Mouse (Mus musculus): Measurements from ENCODE around the gene Ric8a. TPM values are rescaled to one million over a fixed set of nuclear protein-coding genes. Genes with fewer than 3 reads are reported as not detected.

Gene Ric8a
- total RNA-seq (2021): 10 to 100 TPM; 27.0 to 29.8 TPM

GRCm38 (mm10) chr7:140856785-140857549, at the start of gene Ric8a:
Ric8a (plus strand) TSS chr7:140856957.
- intact Hi-C loops (cut with DNase I): loop anchor here (1.0 to 5.0 kb wide), 4 partner anchors 24 to 335 kb away; partner anchors contain the start of genes Hras, Ifitm5, Lrrc56 and Psmd13
- DNase-seq: peak; percentile 93 to 94

DNA sequence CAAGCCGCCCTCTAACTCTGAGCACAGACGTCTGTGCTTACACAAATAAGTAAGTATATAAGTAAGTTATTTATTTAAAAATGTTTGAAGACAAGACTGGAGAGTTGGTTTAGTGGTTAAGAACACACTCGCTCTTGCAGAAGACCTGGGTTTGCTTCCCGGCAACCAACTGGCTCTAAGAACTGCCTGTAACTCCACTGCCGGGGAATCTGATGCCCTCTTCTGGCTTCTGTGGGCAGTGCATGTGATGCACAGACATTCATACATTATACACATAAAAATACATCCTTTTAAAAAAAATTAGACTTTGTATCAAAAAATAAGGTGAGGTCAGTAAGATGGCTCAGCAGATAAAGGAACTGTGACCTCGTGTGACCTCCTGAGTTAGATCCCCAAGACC, 46.3 kb upstream of the Ric8a start:
- intact Hi-C loops (cut with DNase I): no loop called here
- DNase-seq: no peak

GRCm38 (mm10) chr7:140811714-140812113, 45.0 kb upstream of the Ric8a start:
- no peak for DNase-seq
- intact Hi-C loops (cut with DNase I): no loop called here

DNA sequence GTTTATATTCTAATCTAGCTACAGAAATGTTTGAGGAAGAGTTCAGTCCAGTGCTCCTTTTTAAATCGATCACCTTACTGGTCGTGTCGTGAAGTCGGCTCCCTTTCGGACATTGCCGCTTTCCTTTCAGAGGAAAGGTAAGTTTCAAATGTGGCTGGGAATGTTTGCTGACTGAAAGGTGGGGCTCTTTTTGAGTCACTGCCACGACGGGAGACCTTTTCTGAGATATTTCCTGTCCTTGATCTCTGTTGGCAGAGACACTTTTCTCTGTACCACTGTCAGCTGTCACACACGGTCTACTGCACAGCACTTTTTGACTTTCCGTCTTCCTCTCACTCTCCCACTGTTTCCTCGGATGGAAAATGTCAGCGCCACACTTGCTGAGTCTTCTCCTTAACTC, 43.9 kb upstream of the Ric8a start:
- DNase-seq: no peak
- intact Hi-C loops (cut with DNase I): no loop called here

- DNase-seq: no peak
- intact Hi-C loops (cut with DNase I): no loop called here
Measured at GRCm38 (mm10) chr7:140820173-140820572, 36.6 kb upstream of the Ric8a start.

DNA sequence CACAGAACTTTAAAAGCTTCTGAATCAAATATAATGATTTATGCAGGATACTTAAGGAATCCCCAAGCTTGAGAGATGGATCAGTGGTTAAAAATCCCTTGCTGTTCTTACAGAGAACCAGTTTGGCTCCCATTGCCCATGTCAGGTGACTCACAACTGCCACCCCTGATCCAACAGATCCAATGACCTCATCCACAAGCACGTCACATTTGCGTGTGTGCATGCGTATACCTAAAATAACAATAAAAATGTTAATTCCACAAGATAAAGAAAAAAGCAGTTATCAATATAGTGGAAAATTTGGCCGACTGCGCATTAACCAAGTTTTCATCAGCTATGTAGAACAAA, 35.5 kb upstream of the Ric8a start:
- intact Hi-C loops (cut with DNase I): no loop called here
- no peak for DNase-seq

GRCm38 (mm10) chr7:140821653-140822329, 35.0 kb upstream of the Ric8a start, which contains the start of gene Zfp941:
Zfp941 (minus strand) TSS chr7:140822178.
- intact Hi-C loops (cut with DNase I): no loop called here
- DNase-seq: peak; percentile 37 to 51

DNA sequence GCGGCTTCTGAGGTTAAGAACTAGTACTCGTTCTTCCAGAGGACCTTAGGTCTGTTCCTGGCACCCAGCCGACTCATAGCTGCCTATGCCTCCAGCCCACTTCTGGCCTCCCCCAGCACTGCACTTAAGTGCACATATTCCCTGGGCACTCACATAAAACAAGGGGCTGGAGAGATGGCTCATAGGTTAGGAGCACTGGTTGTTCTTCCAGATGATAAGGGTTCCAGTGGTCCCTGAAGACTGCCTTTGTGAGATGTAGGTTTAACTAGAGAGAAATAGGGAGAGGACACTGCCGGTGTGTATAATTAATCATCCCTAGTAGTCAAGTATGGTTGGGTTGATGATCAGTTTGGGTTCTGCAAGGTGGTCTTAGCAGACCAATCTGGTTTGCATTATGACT, 34.0 kb upstream of the Ric8a start:
- intact Hi-C loops (cut with DNase I): no loop called here
- no peak for DNase-seq

GRCm38 (mm10) chr7:140828171-140828881, 28.4 kb upstream of the Ric8a start:
- peak; percentile 34 to 44 for DNase-seq
- intact Hi-C loops (cut with DNase I): loop anchor here (5.0 kb wide), 1 partner anchor 751 kb away; no protein-coding TSS in a partner anchor

- intact Hi-C loops (cut with DNase I): no loop called here
- no peak for DNase-seq
Measured at GRCm38 (mm10) chr7:140831447-140831846, 25.3 kb upstream of the Ric8a start.

DNA sequence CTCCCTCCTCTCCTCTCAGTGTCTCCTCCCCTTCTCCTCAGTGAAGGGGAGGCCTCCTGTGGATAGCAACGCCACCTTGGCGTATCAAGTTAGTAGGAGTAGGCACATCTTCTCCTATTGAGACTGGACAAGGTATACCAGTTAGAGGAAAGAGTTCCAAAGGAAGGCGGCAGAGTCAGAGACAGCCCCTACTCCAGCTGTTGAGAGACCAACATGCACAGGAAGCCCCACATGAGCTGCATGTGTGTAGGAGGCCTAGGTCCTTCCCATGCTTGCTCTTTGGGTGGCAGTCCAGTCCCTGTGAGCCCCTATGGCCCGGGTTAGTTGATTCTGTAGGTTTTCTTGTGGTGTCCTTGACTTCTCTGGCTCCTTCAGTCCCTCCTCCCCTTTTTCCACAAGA, 23.4 kb upstream of the Ric8a start:
- DNase-seq: no peak
- intact Hi-C loops (cut with DNase I): no loop called here

- no peak for DNase-seq
- intact Hi-C loops (cut with DNase I): no loop called here
Measured at GRCm38 (mm10) chr7:140834968-140835757, 21.6 kb upstream of the Ric8a start, which contains the start of gene Urah. Urah (plus strand) TSS chr7:140835018.

- intact Hi-C loops (cut with DNase I): no loop called here
- DNase-seq: no peak
Measured at GRCm38 (mm10) chr7:140835758-140836087, 21.0 kb upstream of the Ric8a start.

- intact Hi-C loops (cut with DNase I): no loop called here
- no peak for DNase-seq
Measured at GRCm38 (mm10) chr7:140836243-140837115, 20.3 kb upstream of the Ric8a start.

GRCm38 (mm10) chr7:140839556-140839955, 17.2 kb upstream of the Ric8a start:
- intact Hi-C loops (cut with DNase I): no loop called here
- DNase-seq: no peak

DNA sequence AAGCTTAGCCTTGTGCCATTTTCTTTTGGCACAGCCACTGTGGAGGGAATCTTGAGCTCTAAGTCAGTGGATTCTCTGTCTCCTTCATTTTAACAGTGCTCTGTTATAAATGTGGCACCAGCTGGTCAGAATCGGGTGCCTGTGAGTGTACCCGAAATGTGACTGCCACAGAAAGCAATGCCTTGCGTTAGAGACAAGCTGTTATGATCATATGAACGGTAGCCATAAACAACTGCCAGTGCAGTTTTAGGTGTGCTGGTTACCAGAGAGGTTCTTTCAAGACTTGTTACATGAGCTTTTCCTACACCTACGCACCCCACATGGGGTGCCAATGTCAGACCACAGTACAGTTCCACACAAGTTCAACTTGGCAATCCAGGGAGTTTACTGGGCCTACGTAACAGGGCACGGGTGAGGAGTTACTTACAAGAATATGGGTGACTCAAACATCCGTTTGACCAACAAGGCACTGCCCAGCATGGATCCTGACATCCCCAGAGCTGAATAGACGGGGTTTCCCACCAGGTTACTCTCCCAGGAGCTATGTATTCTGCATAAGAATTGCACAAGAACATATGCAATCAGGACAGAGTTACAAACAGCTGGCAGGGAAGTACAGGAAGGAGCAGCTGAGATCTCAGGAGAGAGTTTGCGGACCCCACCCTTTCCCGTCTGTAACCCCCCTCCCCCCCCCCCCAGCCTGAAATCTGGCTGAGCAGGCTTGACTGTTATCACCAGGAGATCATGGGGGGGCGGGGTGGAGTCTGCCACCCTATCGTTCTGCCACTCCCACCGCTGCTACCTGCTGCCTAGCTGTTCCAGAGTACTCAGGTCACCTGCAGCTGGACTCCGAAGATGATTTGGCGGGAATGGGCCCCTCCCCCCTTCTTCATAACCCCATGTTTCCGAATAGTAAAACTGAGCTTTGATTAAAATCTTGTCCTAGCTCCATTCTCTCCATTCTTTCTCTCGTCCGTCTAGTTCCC, 15.7 kb upstream of the Ric8a start:
- no peak for DNase-seq
- intact Hi-C loops (cut with DNase I): loop anchor here (5.0 kb wide), 1 partner anchor 226 kb away; no protein-coding TSS in a partner anchor

DNA sequence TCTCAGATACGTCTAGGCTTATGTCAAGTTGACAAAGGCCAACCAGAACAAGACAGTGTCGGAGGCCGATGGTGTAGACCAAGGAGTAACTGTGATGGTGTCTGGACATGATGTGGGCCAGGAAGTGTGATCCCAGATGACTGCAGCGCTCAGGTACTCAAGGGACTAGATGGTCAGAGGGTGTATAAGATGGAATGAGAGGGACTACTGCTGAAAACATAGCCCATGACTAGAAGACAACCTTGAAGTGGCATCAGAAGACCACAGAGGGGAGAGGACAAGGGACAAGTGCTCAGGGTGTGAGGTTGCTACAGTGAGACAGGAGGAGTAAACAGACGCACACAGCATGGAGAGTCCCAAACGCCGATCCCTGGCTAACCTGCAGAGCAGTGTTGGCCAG, 13.0 kb upstream of the Ric8a start:
- DNase-seq: no peak
- intact Hi-C loops (cut with DNase I): loop anchor here (1.0 to 5.0 kb wide), 3 partner anchors 59 to 223 kb away; no protein-coding TSS in a partner anchor

GRCm38 (mm10) chr7:140844905-140845665, 11.7 kb upstream of the Ric8a start, which contains the start of gene Scgb1c1:
Scgb1c1 (plus strand) TSS chr7:140845547.
- intact Hi-C loops (cut with DNase I): loop anchor here (1.0 to 5.0 kb wide), 3 partner anchors 58 to 222 kb away; no protein-coding TSS in a partner anchor
- peak; percentile 92 to 98 for DNase-seq

Data from heart, postnatal 10 days (tissue).